Mouse (Mus musculus) heart, postnatal 0 days (tissue): ENCODE data around the gene Hoxd3. TPM values are rescaled to one million over a fixed set of nuclear protein-coding genes. Genes with fewer than 3 reads are reported as not detected.
A peak's percentile ranks its signal among the peaks of the same experiment; 100 is the strongest.

ENCODE experiments used
- ATAC-seq: fragments of 200-750 bp; cut with Nextera tagmentation; 2 replicates; pipeline ENCODE4 v1.8.0; 2017; ENCODE audit warnings: low read depth, moderate number of reproducible peaks, moderate library complexity; ENCODE audit not compliant: insufficient read depth
- DNase-seq: peaks from one replicate; pipeline ENCODE4 v3.0.0-alpha.2; 2016; ENCODE audit warnings: low spot score
- H3K27ac ChIP-seq: fragments of 300-500 bp; sonication (generic); 2 replicates; pipeline ENCODE4 v1.5.1; 2014; ENCODE audit warnings: low read depth, mild to moderate bottlenecking
- H3K27me3 ChIP-seq: fragments of 300-500 bp; sonication (generic); 2 replicates; pipeline ENCODE4 v1.6.1; 2014; ENCODE audit warnings: low read length, mixed read lengths; ENCODE audit not compliant: control insufficient read depth, insufficient read depth
- H3K36me3 ChIP-seq: fragments of 300-500 bp; sonication (generic); replicated peaks from 2 replicates; pipeline ENCODE4 v1.6.1; 2014; ENCODE audit warnings: low read length, mixed read lengths; ENCODE audit not compliant: control insufficient read depth, insufficient read depth
- H3K4me1 ChIP-seq: fragments of 300-500 bp; sonication (generic); 2 replicates; pipeline ENCODE4 v1.6.1; 2014; ENCODE audit warnings: antibody characterized with exemption; ENCODE audit not compliant: control insufficient read depth, insufficient read depth
- H3K4me2 ChIP-seq: fragments of 300-500 bp; sonication (generic); 2 replicates; pipeline ENCODE4 v1.6.1; 2014; ENCODE audit warnings: low read depth, mild to moderate bottlenecking, low read length, moderate library complexity
- H3K4me3 ChIP-seq: fragments of 300-500 bp; sonication (generic); 2 replicates; pipeline ENCODE4 v1.5.1; 2014; ENCODE audit warnings: low read depth, low read length
- H3K9ac ChIP-seq: fragments of 300-500 bp; sonication (generic); replicated peaks from 2 replicates; pipeline ENCODE4 v1.6.1; 2014; ENCODE audit warnings: low read depth, low read length, mixed read lengths
- H3K9me3 ChIP-seq: fragments of 300-500 bp; sonication (generic); replicated peaks from 2 replicates; pipeline ENCODE4 v1.6.1; 2016; ENCODE audit warnings: low read length; ENCODE audit not compliant: control insufficient read depth
- CTCF ChIP-seq: IDR thresholded peaks from 2 replicates; pipeline ENCODE4 v1.5.1; 2016; ENCODE audit warnings: antibody characterized with exemption, control low read depth, low read depth
- EP300 ChIP-seq: IDR thresholded peaks from 2 replicates; pipeline ENCODE4 v1.6.1; 2016; ENCODE audit warnings: antibody characterized with exemption, low read depth
- WGBS: fragments of 180-500 bp; shearing (Covaris S2); extraction: QIAGEN DNeasy Blood & Tissue Kit; methylation state at CpG from one replicate; pipeline ENCODE4 v1.1.7; 2014; 5-methylcytosine and 5-hydroxymethylcytosine counted together
- polyA plus RNA-seq: library from polyadenylated mRNA; unstranded; fragments of >200 nt; fragmentation: Nextera tagmentation; extraction: Ambion mirVana; gene quantifications from 2 replicates; pipeline ENCODE4 v1.2.1, GENCODE M21; 2015
- total RNA-seq: library from RNA; depleted of rRNA; stranded (reverse); fragments of >200 nt; gene quantifications from 2 replicates; pipeline ENCODE4 v1.2.3, GENCODE M21; 2014; ENCODE audit warnings: low replicate concordance

Gene Hoxd3
- total and polyA plus RNA-seq, 2 experiments from 2014 or later, result 0.04 TPM; not detected in 1

DNA sequence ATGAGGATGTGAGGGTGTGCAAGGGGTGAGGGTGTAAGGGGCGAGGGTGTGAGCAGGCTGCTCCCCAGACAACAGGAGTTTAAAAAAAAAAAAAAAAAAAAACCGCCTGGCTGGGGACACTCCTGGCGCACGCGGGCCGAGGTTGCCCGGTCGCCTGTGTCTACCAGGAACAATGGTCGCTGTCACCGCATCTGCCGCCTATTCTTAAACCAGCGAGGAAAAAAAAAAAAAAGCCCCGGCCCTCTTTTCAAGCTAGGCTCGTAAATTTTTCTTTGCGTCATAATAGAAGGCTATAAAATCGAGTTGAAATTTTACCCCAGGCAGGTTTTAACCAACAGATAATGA is 21.6 kb downstream of the Hoxd3 start:
- no peaks in the 10 kb centered on the region for H3K4me1 ChIP-seq
- H3K9me3 ChIP-seq, result no peaks in the 10 kb centered on the region
- peaks cover 98% of the 10 kb centered on the region for H3K27me3 ChIP-seq
- peak overlapping the region; percentile 23; the same call in 1 of the 2 replicates for H3K4me2 ChIP-seq
- no peak for TF ChIP-seq CTCF
- TF ChIP-seq EP300, result no peak
- H3K36me3 ChIP-seq, result no peaks in the 10 kb centered on the region
- no peak for DNase-seq
- H3K4me3 ChIP-seq, result no peak overlapping the region; the same call in 1 of the 2 replicates
- ATAC-seq, result no peak
- WGBS, result 3% methylated on average over 16 of the region's 16 CpGs
- H3K9ac ChIP-seq, result no peak overlapping the region
- H3K27ac ChIP-seq, result no peak overlapping the region

DNA sequence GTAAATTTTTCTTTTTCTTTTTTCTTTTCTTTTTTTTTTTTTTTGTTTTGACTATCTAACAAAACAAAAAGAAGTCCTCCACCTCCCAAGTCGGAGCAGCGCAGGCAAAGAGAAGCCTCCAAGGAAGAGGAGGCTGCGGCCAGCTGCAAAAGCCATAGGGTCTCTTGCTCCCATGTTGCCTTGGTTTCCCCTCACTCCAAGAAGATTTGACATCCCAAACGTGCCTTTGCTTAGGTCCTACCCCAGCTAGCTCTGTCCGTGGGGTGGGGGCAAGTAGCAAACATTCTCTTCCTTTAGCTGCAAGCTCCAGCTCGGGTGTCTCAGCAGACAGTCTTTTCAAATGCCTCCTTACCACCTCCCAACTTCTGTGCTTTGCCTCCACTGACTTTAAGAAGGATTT is 22.0 kb downstream of the Hoxd3 start:
- H3K27ac ChIP-seq, result no peak overlapping the region
- H3K9me3 ChIP-seq, result no peaks in the 10 kb centered on the region
- DNase-seq (no peak), ATAC-seq (no peak)
- H3K4me1 ChIP-seq, result no peaks in the 10 kb centered on the region
- no peak overlapping the region for H3K4me3 ChIP-seq
- no peaks in the 10 kb centered on the region for H3K36me3 ChIP-seq
- peaks cover 98% of the 10 kb centered on the region for H3K27me3 ChIP-seq
- WGBS, result 4% methylated on average over 6 of the region's 6 CpGs
- H3K9ac ChIP-seq, result no peak overlapping the region
- TF ChIP-seq CTCF, result no peak
- no peak for TF ChIP-seq EP300
- no peak overlapping the region for H3K4me2 ChIP-seq

DNA sequence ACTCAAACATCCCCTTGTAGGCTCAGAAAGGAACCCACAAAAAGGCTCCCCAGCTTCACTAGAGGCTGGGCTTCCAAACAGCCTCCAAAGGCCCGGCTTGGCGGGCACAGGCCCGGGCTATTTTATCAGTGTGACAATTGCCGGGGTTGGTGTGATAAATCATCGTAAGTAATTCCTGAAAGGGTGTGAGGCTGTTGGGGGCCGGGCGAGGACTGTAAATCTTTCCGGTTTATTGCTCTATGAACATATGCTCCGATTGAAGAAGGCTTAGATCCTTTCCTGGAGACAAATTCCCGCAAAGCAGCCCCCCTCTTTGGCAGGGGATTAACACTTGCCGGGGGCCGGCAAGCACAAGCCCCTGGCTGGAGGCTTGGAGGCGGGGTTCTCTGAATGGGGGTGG is 22.7 kb downstream of the Hoxd3 start:
- H3K4me1 ChIP-seq, result no peaks in the 10 kb centered on the region
- DNase-seq, result no peak
- H3K36me3 ChIP-seq, result no peaks in the 10 kb centered on the region
- H3K9ac ChIP-seq, result no peak overlapping the region
- WGBS, result 7% methylated on average over 13 of the region's 13 CpGs
- TF ChIP-seq CTCF (no peak), EP300 (no peak)
- H3K4me2 ChIP-seq, result no peak overlapping the region
- no peak overlapping the region for H3K4me3 ChIP-seq
- peaks cover 98% of the 10 kb centered on the region for H3K27me3 ChIP-seq
- no peaks in the 10 kb centered on the region for H3K9me3 ChIP-seq
- ATAC-seq, result no peak
- no peak overlapping the region for H3K27ac ChIP-seq

DNA sequence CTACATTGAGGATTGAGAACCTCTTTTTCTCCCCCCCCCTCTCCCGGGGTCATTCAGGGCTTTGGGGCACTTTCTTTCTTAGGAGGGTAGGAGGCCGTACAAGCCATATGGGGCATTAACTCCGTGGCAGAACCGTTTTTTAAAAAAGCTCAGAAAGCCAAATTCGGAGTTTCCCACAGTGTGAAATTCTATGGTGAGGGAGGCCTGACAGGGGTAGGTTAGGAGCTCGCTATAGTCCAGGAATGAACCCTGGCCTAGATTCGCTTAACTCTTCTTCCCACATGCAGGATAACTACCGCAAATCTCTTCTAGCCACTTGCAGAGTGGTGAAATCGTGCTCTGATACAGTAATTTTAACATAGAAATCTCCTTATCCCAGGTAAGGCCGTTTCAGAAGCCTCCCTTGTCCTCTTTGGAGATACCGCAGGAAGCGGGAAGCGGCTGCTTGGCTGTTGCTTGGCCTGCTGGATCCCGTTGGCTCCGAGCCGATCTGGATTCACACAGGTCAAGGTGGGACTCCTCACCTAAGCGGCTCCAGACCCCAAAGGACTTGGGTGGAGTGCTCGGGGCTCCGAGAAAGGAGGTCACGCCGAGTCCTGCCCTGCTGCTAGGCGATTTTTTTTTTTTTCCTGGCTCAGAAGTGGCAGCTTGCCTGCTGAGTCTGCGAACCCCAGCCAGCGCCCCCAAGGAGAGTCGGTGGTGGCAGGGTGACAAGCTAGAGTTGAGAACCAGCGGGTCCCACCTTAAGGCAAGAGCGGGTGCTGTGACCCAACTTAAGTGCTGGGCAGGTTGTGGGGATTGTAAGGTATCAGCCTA is 23.5 kb downstream of the Hoxd3 start:
- Histone ChIP-seq H3K36me3 (no peaks in the 10 kb centered on the region), H3K4me3 (no peak overlapping the region), H3K9me3 (no peaks in the 10 kb centered on the region), H3K27me3 (peaks cover 100% of the 10 kb centered on the region), H3K4me2 (no peak overlapping the region), H3K9ac (no peak overlapping the region), H3K27ac (no peak overlapping the region), H3K4me1 (no peaks in the 10 kb centered on the region)
- ATAC-seq, result no peak
- 6% methylated on average over 27 of the region's 27 CpGs for WGBS
- no peak for TF ChIP-seq EP300
- no peak for TF ChIP-seq CTCF
- no peak for DNase-seq

DNA sequence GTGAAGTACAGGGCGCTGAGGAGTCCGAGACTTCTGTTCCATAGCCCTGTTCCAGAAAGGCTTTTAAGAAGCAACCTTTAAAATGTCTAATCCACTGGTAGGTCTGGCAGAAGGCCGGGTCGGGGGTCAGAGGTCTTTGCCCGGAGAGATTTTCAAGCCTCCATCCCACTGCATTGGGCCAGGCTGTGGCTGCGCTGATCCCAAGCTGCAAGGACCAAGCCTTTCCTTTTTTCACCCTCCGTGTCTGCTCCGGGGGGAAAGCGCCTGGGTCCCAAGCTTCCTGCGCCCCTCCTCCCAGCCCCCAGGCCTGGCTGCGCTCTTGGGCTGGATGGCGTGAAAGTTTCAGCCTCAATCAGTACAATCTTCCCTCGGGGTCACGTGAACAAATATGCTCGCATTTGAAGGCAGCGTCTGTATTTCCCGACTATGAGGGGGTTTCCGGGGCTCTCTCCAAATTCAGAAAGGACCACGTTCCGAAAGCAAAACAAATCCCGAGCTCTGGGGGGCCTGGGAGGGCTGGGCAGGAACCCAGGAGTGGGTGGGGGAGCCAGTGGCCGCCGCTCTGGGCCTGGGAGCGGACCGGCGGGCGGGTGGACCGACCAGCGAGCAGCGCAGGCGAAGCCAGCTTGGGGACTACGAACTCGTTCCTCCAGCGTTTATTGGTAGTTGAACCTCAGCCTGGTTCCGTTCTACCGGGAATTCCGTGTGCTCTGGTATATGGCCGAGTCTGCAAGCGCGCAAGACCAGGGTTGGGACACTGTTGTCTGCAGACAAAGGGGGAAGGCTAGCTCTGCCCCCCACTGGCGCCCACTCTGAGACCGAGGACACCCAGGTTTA is 24.3 kb downstream of the Hoxd3 start:
- Histone ChIP-seq H3K36me3 (no peaks in the 10 kb centered on the region), H3K27ac (no peak overlapping the region), H3K4me3 (peak overlapping the region; percentile 16), H3K4me1 (no peaks in the 10 kb centered on the region), H3K9ac (no peak overlapping the region), H3K4me2 (peak overlapping the region; percentile 6), H3K9me3 (no peaks in the 10 kb centered on the region), H3K27me3 (peaks cover 99% of the 10 kb centered on the region)
- TF ChIP-seq CTCF (no peak), EP300 (no peak)
- ATAC-seq (no peak), DNase-seq (no peak)
- 1% methylated on average over 42 of the region's 42 CpGs for WGBS
